Mouse (Mus musculus) embryonic facial prominence, embryonic 14.5 days (tissue): ENCODE data around the gene Glyctk. TPM values are rescaled to one million over a fixed set of nuclear protein-coding genes. Genes with fewer than 3 reads are reported as not detected.

Experiments used
- ATAC-seq: fragments of 200-750 bp; cut with Nextera tagmentation; 2 replicates; pipeline ENCODE4 v1.8.0; 2017; ENCODE audit warnings: low read depth, moderate number of reproducible peaks, moderate TSS enrichment
- DNase-seq: peaks from one replicate; pipeline ENCODE4 v3.0.0-alpha.2; 2015; ENCODE audit warnings: low spot score
- H3K27ac ChIP-seq: fragments of 300-500 bp; sonication (generic); replicated peaks from 2 replicates; pipeline ENCODE4 v1.5.1; 2014; ENCODE audit warnings: low read depth, mild to moderate bottlenecking, low read length, moderate library complexity
- H3K27me3 ChIP-seq: fragments of 300-500 bp; sonication (generic); replicated peaks from 2 replicates; pipeline ENCODE4 v1.6.1; 2014; ENCODE audit warnings: low read length; ENCODE audit not compliant: control insufficient read depth, insufficient read depth
- H3K36me3 ChIP-seq: fragments of 300-500 bp; sonication (generic); 2 replicates; pipeline ENCODE4 v1.6.1; 2014; ENCODE audit warnings: low read length, mixed read lengths; ENCODE audit not compliant: control insufficient read depth, insufficient read depth
- H3K4me1 ChIP-seq: fragments of 300-500 bp; sonication (generic); 2 replicates; pipeline ENCODE4 v1.6.1; 2014; ENCODE audit warnings: antibody characterized with exemption, low read length; ENCODE audit not compliant: control insufficient read depth, insufficient read depth
- H3K4me2 ChIP-seq: fragments of 300-500 bp; sonication (generic); 2 replicates; pipeline ENCODE4 v1.6.1; 2014; ENCODE audit warnings: low read depth, mild to moderate bottlenecking, low read length, moderate library complexity, mixed read lengths
- H3K4me3 ChIP-seq: fragments of 300-500 bp; sonication (generic); 2 replicates; pipeline ENCODE4 v1.5.1; 2014; ENCODE audit warnings: low read depth, mild to moderate bottlenecking, low read length
- H3K9ac ChIP-seq: fragments of 300-500 bp; sonication (generic); 2 replicates; pipeline ENCODE4 v1.6.1; 2014; ENCODE audit warnings: low read depth, mild to moderate bottlenecking, low read length, moderate library complexity, mixed read lengths
- H3K9me3 ChIP-seq: fragments of 300-500 bp; sonication (generic); 2 replicates; pipeline ENCODE4 v1.6.1; 2016; ENCODE audit warnings: low read length; ENCODE audit not compliant: control insufficient read depth
- WGBS: fragments of 180-500 bp; shearing (Covaris S2); extraction: QIAGEN DNeasy Blood & Tissue Kit; methylation state at CpG from one replicate; pipeline ENCODE4 v1.1.7; 2014; 5-methylcytosine and 5-hydroxymethylcytosine counted together
- polyA plus RNA-seq: library from polyadenylated mRNA; unstranded; fragments of >200 nt; fragmentation: Nextera tagmentation; extraction: Ambion mirVana; gene quantifications from 2 replicates; pipeline ENCODE4 v1.2.1, GENCODE M21; 2014

Gene Glyctk
- polyA plus RNA-seq, 1 experiment from 2014 or later = 1.9 TPM

DNA sequence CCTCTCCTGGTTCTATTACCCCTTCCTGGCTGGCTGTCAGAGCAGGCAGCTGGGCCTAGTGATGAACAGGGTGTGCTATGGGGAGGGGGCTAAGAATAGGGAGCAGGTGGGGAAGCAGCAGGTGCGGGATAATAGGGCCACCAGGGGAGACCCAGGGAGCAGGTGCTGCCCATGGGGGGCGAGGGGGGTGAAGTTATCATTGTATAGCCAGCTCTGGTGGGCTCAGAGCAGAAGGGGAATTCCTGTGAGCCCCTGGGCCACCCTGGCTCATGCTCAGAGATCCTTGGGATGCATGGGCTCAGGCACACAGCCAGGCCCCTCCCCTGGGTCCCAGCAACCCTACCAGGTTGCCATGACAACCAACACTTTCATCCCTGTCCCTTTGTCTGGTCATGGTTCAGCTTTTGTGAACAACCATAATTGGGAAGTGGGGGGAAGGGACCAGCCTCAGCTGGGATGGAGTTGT is 31.1 kb downstream of the Glyctk start:
- H3K9ac ChIP-seq = no peak overlapping the region
- no peaks in the 10 kb centered on the region for H3K27me3 ChIP-seq
- 52% methylated on average over 2 of the region's 2 CpGs for WGBS
- no peak overlapping the region for H3K4me3 ChIP-seq
- ATAC-seq = peak; percentile 82
- H3K4me2 ChIP-seq = no peak overlapping the region
- H3K36me3 ChIP-seq = no peaks in the 10 kb centered on the region
- H3K9me3 ChIP-seq = no peaks in the 10 kb centered on the region
- 0 out of 2 replicates have a peak, but pooled peaks cover 4% of the 10 kb centered on the region for H3K4me1 ChIP-seq
- DNase-seq = peak; percentile 69
- H3K27ac ChIP-seq = no peak overlapping the region

DNA sequence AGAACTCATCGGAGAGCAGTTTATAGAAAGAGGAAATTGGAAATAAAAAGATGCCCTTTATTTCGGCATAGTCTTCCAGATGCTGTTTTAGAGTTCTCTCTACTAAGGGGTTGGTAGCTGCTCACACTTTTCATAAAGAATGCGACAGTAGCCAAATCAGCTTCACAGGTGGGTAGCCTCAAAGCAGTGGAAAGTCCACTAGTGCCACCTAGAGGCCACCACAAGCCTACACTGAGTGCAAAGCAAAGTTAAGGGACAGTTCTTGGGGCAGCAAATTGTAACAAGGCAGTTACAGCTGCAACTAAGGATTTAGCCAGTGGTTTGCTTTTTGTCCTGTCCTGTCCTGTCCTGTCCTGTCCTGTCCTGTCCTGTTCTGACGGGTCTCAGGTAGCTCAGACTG is 34.3 kb downstream of the Glyctk start:
- no peak for ATAC-seq
- WGBS = 47% methylated on average over 4 of the region's 4 CpGs
- Histone ChIP-seq H3K27me3 (no peaks in the 10 kb centered on the region), H3K9me3 (no peaks in the 10 kb centered on the region), H3K9ac (no peak overlapping the region), H3K4me2 (no peak overlapping the region), H3K4me1 (0 out of 2 replicates have a peak, but pooled peaks cover 4% of the 10 kb centered on the region), H3K27ac (no peak overlapping the region), H3K36me3 (no peaks in the 10 kb centered on the region), H3K4me3 (no peak overlapping the region)
- DNase-seq = peak; percentile 37

DNA sequence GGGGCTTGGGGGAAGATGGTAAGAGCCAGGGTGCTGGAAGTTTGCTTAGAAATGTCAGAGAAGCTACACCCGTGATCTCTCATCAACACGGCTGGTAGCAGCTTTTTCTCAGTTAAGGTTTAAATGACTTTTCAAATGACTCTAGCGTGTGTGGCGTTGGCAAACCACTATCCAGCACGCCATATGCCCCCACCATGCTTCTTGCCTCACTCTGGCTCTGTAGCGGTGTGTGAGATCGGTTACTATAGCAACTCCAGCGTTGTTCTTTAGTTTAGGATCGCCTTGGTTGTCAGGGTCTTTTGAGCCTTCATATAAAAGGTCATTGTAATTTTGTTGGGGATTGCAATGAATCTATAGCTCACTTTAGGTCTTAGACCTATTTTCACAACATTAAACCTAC is 38.9 kb downstream of the Glyctk start:
- ATAC-seq = no peak
- WGBS = 78% methylated on average over 9 of the region's 9 CpGs

DNA sequence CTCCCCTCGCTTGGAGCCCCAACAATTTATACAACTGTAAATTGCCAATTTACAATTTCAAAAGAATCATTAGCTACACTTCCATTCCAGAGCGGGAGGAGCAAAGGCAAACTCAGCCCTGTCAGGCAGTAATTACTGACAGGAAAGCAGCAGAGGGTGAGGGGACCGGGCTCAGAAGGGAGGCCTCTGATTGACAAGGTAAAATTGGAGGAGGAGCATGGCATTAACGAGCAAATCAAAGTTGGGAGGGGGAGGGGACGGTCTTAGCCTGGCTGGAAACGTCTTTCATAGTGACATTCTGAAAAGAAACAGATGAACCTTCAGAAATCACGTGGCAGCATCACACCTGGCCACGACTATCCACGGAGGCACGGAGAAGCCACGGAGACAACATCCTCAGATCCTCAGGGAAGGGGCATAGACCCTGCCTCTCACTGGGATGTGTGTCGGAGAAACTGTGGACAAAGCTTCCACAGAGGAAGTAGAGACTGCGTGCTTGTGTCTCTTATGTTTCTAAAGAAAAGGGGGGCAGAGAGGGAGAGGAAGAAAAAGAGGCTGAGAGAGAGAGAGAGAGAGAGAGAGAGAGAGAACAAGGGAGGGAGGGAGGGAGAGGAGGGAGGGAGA is 42.0 kb downstream of the Glyctk start:
- Histone ChIP-seq H3K9ac (no peak overlapping the region; the same call in 1 of the 2 replicates), H3K27ac (no peak overlapping the region), H3K4me1 (peaks cover 3% of the 10 kb centered on the region; the same call in 1 of the 2 replicates), H3K4me2 (peak overlapping the region; percentile 21), H3K4me3 (no peak overlapping the region), H3K36me3 (no peaks in the 10 kb centered on the region), H3K27me3 (no peaks in the 10 kb centered on the region), H3K9me3 (no peaks in the 10 kb centered on the region)
- peak; percentile 14 for DNase-seq
- 22% methylated on average over 13 of the region's 13 CpGs for WGBS
- ATAC-seq = no peak

More for the DNA sequence above, 38.9 kb downstream of the Glyctk start:
- Histone ChIP-seq H3K27ac (no peak overlapping the region), H3K4me3 (no peak overlapping the region), H3K36me3 (no peaks in the 10 kb centered on the region), H3K4me2 (no peak overlapping the region), H3K9me3 (no peaks in the 10 kb centered on the region), H3K27me3 (no peaks in the 10 kb centered on the region), H3K4me1 (peaks cover 3% of the 10 kb centered on the region; the same call in 1 of the 2 replicates), H3K9ac (no peak overlapping the region)
- DNase-seq = no peak

DNA sequence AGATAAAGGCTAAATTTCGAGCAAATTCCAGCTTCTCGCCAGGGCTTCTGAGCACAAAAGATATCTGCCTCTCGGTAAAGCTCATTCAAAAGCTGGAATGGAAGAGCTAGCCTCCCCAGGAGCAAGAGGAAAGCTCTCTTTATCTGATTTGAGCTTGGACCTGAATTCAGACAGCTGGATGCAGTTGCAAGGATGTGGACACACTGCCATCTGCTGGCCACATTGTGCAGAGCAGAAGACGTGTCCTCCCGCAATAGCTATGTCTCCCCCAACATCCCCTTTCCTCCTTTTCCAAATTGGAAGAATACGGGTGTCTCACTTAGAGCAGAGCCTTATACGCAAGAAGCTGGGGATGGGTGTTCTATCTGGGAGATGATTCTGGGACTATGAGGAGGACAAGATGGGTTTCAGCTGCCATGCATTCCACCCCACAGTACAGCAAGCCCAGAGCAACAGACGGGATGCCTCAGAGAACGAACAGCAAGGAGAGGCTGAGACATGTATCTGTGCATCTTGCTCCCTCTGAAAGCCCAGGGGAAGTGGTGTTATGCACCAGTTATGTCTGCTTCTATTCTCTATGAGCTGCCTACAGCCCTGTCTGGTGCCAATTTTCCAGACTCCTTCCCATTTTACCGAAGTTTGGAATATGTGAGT is 45.0 kb downstream of the Glyctk start:
- ATAC-seq (no peak), DNase-seq (peak; percentile 72)
- Histone ChIP-seq H3K36me3 (no peaks in the 10 kb centered on the region), H3K4me3 (no peak overlapping the region), H3K9me3 (no peaks in the 10 kb centered on the region), H3K27ac (no peak overlapping the region), H3K9ac (no peak overlapping the region), H3K4me2 (no peak overlapping the region), H3K27me3 (no peaks in the 10 kb centered on the region), H3K4me1 (peaks cover 3% of the 10 kb centered on the region; the same call in 1 of the 2 replicates)
- WGBS = 29% methylated on average over 10 of the region's 10 CpGs

DNA sequence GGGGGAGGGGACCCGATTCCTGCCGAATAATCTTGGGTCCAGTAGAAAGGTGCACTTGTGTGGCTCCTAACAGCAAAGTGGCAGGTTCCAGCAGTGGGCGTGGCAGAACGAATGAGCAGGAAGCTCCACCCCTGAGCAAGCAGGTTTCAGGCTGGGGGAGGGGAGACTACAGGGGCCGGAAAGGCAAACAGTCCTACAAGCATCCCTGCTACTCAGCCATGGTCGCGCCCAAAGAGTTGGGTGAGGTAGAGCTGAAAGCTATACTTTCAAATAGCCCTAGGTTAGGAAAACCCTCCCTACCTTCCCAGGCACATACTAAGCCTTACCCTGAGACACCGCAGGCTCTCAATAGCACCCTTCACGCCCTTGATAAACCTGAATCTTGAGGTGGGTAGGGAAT is 51.7 kb downstream of the Glyctk start:
- Histone ChIP-seq H3K9me3 (no peaks in the 10 kb centered on the region), H3K27me3 (no peaks in the 10 kb centered on the region), H3K36me3 (no peaks in the 10 kb centered on the region), H3K4me3 (no peak overlapping the region), H3K4me1 (no peaks in the 10 kb centered on the region), H3K27ac (no peak overlapping the region), H3K4me2 (no peak overlapping the region), H3K9ac (no peak overlapping the region)
- WGBS = 83% methylated on average over 9 of the region's 9 CpGs
- no peak for DNase-seq
- no peak for ATAC-seq

DNA sequence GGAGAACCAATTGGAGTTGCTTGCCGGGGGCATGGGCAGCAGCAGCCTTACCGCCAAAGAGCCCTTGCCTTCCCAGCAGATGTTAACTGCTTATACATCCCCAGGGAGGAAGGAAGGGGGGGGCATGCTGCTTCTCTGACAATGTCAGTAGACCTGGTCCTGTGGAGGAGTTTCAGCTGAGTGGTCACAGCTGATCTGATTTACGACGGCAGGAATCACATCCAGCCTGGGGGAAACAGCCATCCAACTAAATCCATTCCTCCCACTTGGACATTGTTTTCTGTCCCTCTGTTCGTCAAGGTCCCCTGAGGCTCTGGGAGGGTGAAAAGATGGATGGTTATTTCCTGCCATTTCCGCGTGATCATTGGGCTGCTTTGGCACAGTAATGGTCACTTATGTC is 53.5 kb downstream of the Glyctk start:
- Histone ChIP-seq H3K27me3 (no peaks in the 10 kb centered on the region), H3K4me3 (no peak overlapping the region), H3K27ac (no peak overlapping the region), H3K36me3 (no peaks in the 10 kb centered on the region), H3K9ac (no peak overlapping the region), H3K4me1 (no peaks in the 10 kb centered on the region), H3K4me2 (no peak overlapping the region), H3K9me3 (no peaks in the 10 kb centered on the region)
- WGBS = 72% methylated on average over 7 of the region's 7 CpGs
- ATAC-seq = no peak
- DNase-seq = no peak
